Mouse (Mus musculus) mouse trophoblast stem cell (cell line): Measurements from ENCODE around the gene Krtap16-1.

Experiments used
- in situ Hi-C, 2 experiments: fragments of 300-500 bp; cut with MseI, MboI; formaldehyde crosslinking; loops; 2 replicates in 1 of 2; 3 replicates in 1 of 2; pipeline ENCODE4 v1.15.1; 2025

The Krtap16-1 gene

DNA sequence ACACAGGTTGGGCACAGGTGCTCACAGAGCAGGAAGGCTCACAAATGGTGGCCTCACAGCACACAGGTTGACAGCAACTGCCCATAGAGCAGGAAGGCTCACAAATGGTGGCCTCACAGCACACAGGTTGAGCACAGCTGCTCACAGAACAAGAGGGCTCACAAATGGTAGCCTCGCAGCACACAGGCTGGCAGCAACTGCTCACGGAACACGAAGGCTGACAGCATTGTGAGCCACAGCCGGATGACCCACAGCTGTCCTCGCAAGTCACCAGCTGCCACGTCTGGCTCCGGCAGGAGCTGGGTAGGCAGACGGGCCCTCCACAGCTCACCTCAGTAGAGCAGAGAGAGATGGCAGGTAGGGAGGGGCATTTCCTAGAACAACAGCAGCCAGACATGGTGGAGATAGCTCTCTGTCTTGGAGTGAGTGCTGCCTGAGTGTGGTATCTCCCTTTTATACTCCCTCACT lies at the start of gene Krtap16-1:
Krtap16-1 (minus strand) TSS at position 418 of the 468 bp plus-strand sequence.
- in situ Hi-C loops, result no loop called here

DNA sequence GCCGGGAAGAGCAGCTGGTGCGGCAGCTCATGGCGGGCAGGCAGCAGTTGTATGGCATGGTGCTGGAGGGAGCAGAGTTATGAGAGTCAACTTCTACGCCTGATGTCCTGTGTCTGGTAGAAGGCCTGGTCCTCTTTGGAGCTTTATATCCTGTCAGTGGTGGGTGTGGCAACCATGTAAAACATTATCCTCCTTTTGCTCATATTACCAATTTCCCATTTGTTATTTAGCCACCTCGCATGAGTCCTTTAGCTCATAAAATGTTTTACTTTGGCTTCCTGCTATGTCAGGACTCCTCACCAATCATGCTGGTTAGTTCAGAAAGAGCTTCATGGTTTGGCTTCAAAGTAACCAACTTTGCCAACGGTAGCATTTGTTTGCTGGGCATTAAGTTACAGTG lies 43.4 kb upstream of the Krtap16-1 start, which contains the start of gene Krt33b:
Krt33b (minus strand) TSS at position 101 of the 400 bp plus-strand sequence.
- in situ Hi-C loops, result no loop called here

- in situ Hi-C loops, result no loop called here
These were observed 35.0 kb upstream of the Krtap16-1 start for GRCm38 (mm10) chr11:100021438-100021837.

DNA sequence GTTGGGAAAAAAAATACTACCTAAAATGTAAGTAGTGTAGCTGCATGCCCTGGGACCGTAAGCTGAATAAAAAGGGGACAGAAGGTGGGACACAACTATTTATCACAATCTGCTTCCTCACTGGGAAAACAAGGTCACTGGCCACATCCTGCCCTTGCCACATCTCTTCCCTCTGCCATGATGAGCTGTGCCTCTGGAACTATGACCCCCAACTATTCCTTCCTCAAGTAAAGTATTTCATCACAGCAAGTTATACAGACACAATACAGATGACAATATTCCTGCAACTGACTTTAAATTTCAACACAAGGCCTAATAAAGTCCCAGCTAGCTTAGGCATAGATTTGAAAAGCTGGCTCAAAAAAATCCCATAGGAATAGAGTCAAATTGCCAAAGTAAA lies 33.1 kb upstream of the Krtap16-1 start:
- in situ Hi-C loops, result no loop called here

DNA sequence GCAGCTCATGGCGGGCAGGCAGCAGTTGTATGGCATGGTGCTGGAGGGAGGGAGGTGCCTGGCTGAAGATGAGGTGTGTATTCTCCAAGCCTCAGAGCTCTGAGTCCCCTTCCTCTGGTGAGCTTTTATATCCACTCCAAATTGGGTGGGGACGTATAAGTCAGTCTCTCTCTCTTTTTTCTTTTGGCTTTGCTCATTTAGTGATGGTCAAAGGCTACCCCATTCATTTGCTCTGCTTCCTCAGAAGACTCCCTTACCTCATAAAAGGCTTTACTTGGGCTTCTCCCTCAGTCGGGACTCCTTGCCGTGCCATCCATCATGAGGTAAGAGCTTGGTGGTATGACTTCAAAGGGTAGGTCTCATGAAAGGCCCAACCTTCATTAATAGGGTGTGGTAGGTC lies 29.7 kb upstream of the Krtap16-1 start, which contains the start of gene Krt33a:
Krt33a (minus strand) TSS at position 101 of the 400 bp plus-strand sequence.
- in situ Hi-C loops, result no loop called here

DNA sequence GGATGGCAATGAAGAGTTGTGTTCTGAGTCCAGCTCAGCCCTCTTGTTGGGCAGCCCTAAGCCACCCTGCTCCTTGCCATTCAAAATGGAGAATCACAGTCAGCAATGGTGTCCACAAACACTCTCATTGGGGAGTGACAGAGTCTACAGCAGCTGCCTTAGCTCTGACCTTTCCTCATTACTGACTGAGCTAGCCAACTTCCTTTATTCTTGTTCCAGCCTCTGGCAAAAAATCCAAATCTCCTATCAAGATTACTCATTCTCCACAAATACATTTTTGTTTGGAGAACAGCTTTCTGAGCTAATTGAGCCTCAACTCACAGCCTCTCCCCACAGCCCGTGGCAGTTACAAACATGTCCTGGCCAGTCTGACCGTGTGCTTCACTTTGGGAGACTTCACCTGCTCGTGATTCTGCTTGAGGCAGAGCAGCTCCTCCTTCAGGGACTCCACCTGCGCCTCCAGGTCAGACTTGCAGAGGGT lies 27.3 kb upstream of the Krtap16-1 start:
- in situ Hi-C loops, result no loop called here

- in situ Hi-C loops, result no loop called here
These were observed 24.3 kb upstream of the Krtap16-1 start for GRCm38 (mm10) chr11:100010682-100011081.

DNA sequence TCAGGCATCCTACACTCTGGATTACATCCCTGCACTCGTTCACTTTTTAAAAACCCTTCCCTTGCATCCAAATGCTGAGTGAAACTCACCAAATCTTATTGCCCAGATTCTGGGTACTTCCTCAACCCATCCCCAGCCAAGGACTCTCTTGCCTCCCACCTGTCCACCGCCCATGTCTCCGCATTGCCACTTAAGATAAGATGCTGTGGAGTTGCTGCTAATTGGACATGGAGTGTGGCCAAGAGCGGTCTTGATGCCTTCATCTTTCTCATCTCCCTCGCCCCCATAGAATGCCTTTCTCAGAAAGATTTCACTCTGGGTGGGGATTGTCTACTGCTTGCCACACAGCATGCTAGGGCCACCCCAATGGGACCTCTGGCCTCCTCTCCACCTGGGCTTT lies 21.9 kb upstream of the Krtap16-1 start:
- in situ Hi-C loops, result loop anchor here in 1 of 2 experiments (10.0 kb wide), 1 partner anchor 544 kb away; no protein-coding TSS in a partner anchor

GRCm38 (mm10) chr11:100006624-100007023 lies 20.2 kb upstream of the Krtap16-1 start:
- in situ Hi-C loops, result loop anchor here in 1 of 2 experiments (10.0 kb wide), 1 partner anchor 542 kb away; no protein-coding TSS in a partner anchor

- in situ Hi-C loops, result loop anchor here in 1 of 2 experiments (10.0 kb wide), 1 partner anchor 541 kb away; no protein-coding TSS in a partner anchor
These were observed 19.5 kb upstream of the Krtap16-1 start for GRCm38 (mm10) chr11:100005905-100006304.

DNA sequence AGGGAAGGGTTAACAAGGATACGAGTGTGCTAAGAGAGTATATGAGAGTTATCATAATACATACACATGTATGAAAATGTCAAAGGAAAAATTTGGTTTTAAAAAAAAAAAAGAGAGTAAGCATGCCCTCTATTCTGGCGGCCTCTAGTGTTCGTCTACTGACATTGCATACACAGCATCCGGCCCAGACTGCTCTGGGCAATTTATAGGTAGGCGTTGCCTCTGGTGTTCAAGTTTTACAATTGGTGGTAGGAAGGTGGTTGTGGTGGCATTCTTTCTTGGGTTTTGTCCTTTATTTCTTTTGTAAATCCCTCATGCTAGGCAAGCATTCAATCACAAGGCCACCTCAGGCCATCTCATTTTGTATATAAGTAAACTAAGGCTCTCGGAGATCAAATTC lies 18.4 kb upstream of the Krtap16-1 start:
- in situ Hi-C loops, result loop anchor here in 1 of 2 experiments (10.0 kb wide), 1 partner anchor 540 kb away; no protein-coding TSS in a partner anchor

DNA sequence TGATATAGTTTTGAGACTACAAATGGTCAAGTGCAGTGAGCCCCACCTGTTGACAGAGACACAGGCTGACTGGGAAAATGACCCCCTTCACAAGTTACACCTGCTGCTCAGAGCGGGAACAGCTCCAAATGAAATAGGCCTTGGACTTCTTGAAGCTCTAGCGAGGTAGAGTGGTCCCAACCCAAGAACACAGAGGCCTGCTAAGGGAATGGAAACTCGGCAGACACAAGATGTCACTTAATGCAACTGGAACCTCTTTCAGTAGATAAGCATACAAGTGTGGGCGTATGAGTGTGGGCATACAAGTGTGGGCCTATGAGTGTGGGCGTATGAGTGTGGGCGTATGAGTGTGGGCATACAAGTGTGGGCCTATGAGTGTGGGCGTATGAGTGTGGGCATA lies 12.7 kb upstream of the Krtap16-1 start:
- in situ Hi-C loops, result no loop called here

- in situ Hi-C loops, result no loop called here
These were observed 7.9 kb upstream of the Krtap16-1 start for GRCm38 (mm10) chr11:99994384-99994661.

GRCm38 (mm10) chr11:99993620-99994383 lies 7.4 kb upstream of the Krtap16-1 start, which contains the start of gene Krtap17-1:
Gene Krtap17-1, minus strand, starts transcription at chr11:99993994.
- in situ Hi-C loops, result no loop called here

DNA sequence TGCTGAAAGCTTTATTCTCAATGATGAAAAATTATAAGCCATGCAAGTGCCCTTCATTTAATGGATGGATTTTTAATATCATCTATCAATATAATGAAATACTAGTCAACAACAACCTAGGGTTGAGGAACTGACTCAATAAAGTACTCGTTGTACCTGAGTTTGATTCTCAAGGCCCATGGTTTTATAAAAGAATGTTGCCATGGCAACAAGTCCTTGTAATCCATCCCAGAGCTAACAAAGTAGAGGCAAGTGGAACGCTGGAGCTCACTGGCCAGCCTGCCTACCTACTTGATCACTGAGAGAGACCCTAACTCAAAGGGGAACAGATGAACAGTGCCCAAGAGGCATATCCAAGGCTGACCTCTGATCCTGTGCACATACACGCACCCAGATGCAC lies 4.2 kb upstream of the Krtap16-1 start:
- in situ Hi-C loops, result no loop called here

DNA sequence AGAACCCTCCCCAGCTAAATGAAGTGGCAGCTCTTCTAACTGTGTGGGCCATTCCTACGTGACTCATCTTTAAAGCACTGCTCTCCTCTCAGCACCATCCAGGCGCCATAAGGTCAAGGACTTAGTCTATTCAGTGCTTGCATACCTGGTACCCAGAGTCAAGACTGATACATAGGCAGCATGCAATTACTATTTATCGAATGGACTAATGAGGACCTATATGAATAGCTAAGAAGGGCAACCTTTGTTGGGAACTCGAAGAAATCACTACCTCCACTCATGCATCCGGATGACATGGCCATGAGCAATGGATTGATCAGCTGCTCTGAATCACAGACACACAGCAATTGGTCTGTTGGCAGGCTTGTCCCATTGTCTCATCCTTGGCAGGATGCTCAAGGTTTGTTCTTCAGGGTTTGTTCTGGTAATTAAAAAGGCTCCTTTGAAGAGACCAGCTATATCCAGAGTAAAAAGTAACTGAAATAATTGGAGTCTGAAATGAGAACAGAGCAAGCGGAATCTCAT lies 3.5 kb upstream of the Krtap16-1 start:
- in situ Hi-C loops, result no loop called here

DNA sequence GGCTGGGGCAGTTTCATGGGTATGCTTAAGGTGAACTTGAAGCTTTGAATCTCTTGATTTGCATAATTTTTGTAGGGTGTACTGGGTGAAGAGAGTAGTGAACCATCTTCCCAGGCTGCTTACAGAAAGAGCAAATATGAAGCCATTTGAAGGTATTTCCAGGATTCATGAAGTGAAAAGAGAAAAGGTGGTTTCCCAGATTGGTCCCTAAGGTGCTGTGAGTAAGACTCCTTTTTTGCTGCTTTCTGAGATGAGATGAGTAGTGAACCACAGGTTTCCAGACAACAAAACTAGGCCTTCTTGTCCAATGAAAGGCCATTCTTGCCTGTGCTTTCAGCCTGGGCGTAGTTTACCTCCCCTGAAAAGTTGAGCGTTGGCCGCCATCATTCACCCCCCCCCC lies 2.1 kb upstream of the Krtap16-1 start:
- in situ Hi-C loops, result no loop called here

GRCm38 (mm10) chr11:99985291-99986092 lies 905 bp downstream of the Krtap16-1 start:
- in situ Hi-C loops, result no loop called here

- in situ Hi-C loops, result no loop called here
These were observed 3.0 kb downstream of the Krtap16-1 start for GRCm38 (mm10) chr11:99983442-99983841.

DNA sequence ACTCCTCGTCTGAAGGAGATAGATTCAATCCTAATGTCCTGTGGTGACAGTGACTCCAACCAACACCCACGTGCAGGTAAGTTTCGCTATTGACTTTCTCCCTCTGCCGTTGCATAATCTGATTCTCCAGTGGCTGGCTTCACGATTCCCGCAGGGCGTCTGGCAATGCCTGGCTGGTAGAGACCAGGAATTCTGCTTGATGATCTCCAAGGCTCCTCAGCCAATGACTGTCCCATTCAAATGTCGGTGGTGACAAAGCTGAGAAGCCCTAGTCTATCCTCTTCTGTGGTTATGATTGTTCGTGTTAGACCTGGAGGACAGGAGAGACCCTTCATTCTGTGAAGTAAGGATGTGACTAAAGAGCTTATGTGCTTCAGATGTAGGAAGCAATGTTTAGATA lies 3.7 kb downstream of the Krtap16-1 start:
- in situ Hi-C loops, result no loop called here

- in situ Hi-C loops, result no loop called here
These were observed 7.4 kb downstream of the Krtap16-1 start, which contains the start of gene Krtap29-1 for GRCm38 (mm10) chr11:99978953-99979352. Gene Krtap29-1, minus strand, starts transcription at chr11:99979053.

DNA sequence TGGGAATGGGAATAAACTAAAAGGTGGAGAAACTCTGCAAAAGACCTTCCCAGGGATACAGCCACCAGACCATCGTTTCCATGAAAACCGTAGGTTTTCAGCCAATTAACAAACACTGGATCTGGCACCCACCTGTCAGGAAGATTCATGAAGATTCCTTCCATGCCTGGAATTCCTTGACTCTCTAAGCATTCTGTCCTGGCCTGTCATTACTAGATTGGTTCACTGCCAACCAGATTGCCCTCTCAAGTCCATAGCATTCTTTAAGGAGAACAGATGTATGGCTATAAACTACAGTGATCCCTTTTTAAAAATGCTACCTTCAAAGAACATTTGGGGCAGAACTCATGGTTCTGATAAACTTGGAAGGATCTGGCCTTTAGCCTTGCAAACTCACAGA lies 20.4 kb downstream of the Krtap16-1 start:
- in situ Hi-C loops, result no loop called here
